Mouse (Mus musculus): ENCODE results near the gene Pik3r5. TPM values are rescaled to one million over a fixed set of nuclear protein-coding genes. Genes with fewer than 3 reads are reported as not detected.

Pik3r5 gene
- polyA plus RNA-seq, 1 experiment: 0.75 TPM

DNA sequence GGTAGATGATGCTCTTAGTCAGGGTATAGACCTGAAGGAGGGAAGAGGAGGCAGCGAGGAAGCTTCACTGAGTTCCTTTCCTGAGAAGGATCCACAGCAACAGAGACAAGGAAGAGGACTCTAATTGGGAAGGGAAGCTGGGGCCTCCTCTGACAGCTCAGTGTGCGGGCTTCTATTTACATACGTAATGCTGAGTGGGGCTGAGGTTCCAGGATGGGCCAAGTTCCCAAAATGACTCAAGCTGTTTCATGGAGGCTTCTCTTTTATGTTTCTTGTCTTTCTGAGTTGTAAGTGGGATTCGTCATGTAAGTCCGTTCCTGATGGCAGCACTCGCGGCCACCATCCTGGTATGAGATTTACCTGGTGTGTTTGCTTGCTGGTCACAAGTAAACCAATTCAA lies 43.8 kb downstream of the Pik3r5 start:
- H3K4me3 ChIP-seq (ENCODE audit: insufficient read depth, low read depth, low read length): no peak overlapping the region

DNA sequence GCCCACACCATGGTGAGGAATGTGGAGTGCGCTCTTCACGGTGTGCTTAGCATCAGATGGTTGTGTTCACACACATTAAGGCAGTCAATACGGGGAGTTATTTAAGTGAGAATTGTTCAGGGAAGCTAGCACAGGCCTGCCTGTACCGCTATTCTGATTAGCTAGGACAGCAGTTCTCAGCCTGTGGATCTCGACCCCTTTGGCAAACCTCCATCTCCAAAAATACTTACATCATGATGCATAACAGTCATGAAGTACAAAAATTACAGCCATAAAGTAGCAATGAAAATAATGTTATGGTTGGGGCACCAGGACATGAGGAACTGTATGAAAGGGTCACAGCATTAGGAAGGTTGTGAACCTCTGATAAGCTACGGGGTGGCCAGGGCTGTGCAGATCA lies 45.7 kb downstream of the Pik3r5 start:
- H3K4me3 ChIP-seq (ENCODE audit: insufficient read depth, low read depth, low read length): no peak overlapping the region
- H3K4me1 ChIP-seq (ENCODE audit: control insufficient read depth, insufficient read depth, insufficient read length, low read length): peaks cover 4% of the 10 kb centered on the region; the same call in 1 of the 2 replicates
- H3K27ac ChIP-seq (replicated peaks; ENCODE audit: low read depth, low read length): no peak overlapping the region

More for the DNA sequence above, 43.8 kb downstream of the Pik3r5 start:
- peaks cover 4% of the 10 kb centered on the region; the same call in 1 of the 2 replicates for H3K4me1 ChIP-seq (ENCODE audit: control insufficient read depth, insufficient read depth, insufficient read length, low read length)
- H3K27ac ChIP-seq (replicated peaks; ENCODE audit: low read depth, low read length): peak overlapping the region; percentile 12; the same call in 1 of the 2 replicates

DNA sequence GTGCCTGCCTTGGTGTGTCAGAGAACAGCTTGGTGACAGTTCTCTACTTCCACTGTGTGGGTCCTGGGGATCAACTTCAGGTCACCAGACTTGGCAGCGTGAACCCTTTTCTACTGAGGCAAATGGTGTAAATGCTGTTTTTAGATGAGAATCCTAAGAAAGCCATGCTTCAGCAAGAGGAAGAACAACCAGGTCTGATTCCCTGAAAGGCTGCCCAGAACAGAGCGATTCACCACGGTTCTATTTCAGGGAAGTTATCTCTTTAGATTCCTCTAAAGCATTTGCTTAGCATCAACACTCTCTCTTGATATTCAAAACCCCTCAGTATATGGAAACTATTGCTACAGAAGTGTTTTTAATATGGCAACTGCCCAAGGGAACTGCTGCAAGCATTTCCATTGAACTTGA lies 46.7 kb downstream of the Pik3r5 start:
- Histone ChIP-seq H3K4me1 (ENCODE audit: control insufficient read depth, insufficient read depth, insufficient read length, low read length) (peaks cover 4% of the 10 kb centered on the region; the same call in 1 of the 2 replicates), H3K27ac (replicated peaks; ENCODE audit: low read depth, low read length) (no peak overlapping the region), H3K4me3 (ENCODE audit: insufficient read depth, low read depth, low read length) (no peak overlapping the region)

DNA sequence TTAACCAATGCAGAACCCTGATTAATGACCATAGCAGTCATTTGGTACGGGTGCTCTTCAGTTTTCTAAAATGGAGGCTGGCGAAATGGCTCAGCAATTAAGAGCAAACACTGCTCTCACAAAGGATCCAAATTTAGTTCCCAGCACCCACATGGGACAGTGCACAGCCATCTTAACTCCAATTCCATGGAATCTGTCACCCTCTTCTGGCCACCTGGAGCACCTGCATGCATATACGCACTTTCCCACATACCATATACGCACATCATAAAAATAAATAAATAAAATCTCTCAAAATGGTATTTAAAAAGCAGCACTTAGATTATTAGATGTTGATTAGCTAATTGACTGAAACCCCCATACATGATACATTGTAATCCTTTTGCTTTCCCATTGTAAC lies 48.7 kb downstream of the Pik3r5 start:
- Histone ChIP-seq H3K4me3 (ENCODE audit: insufficient read depth, low read depth, low read length) (no peak overlapping the region), H3K4me1 (ENCODE audit: control insufficient read depth, insufficient read depth, insufficient read length, low read length) (no peaks in the 10 kb centered on the region)

DNA sequence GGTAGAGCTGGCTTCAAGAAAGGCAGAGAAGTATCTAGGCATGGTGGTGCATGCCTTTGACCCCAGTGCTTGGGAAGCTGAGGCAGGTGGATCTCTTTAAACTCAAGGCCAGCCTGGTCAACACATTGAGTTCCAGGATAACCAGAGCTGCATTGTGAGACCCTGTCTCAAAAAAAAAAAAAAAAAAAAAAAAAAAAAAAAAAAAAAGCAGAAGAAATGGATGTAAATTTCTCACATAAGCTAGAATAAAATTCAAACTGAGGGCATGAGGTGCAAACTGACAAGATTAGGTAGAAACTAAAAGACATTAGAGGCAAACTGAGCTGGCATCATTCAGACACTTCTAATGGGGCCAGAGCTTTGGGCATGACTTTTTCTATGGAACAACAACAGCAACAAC lies 50.1 kb downstream of the Pik3r5 start:
- no peak overlapping the region for H3K4me3 ChIP-seq (ENCODE audit: insufficient read depth, low read depth, low read length)
- H3K4me1 ChIP-seq (ENCODE audit: control insufficient read depth, insufficient read depth, insufficient read length, low read length): no peaks in the 10 kb centered on the region
- H3K27ac ChIP-seq (replicated peaks; ENCODE audit: low read depth, low read length): no peak overlapping the region

More for the DNA sequence above, 48.7 kb downstream of the Pik3r5 start:
- no peak overlapping the region for H3K27ac ChIP-seq (replicated peaks; ENCODE audit: low read depth, low read length)

DNA sequence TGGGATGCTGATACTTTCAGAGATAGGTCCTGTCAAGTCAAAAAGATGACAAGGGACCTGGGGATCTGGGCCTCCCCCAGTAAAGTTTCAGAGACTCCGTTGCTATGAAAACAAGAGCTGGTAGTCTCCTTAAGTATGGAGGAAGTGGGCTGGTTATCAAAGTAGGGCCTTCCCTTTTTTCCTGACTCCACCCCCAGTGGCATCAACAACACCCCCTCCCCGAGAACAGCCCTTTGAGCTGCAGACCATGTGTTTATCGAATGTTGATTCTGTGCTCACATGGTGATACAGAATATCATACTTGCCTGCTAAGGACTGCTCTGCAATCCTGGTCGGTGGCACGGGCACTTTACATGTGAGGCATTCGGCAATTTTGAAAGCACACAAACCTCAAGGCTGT lies 51.3 kb downstream of the Pik3r5 start:
- Histone ChIP-seq H3K4me3 (ENCODE audit: insufficient read depth, low read depth, low read length) (no peak overlapping the region), H3K27ac (replicated peaks; ENCODE audit: low read depth, low read length) (no peak overlapping the region), H3K4me1 (ENCODE audit: control insufficient read depth, insufficient read depth, insufficient read length, low read length) (no peaks in the 10 kb centered on the region)

DNA sequence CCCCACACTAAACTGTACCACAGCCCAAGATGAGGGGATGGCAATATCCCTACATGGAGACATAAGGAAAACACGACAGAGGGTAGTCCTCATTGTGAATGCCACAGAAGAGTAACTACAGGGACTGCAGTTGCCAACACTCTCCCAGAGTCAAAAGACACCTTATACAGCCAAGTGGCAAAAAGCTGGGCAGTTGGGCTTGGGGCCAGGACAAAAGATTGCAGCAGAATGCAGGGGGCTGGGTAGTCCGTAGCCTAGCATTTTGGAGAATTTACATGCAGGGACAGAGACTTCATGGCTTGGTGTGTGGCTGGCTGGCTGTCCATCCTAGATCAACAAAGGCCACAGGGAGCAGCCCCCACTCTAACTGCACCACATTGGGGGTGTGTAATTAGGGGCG lies 52.5 kb downstream of the Pik3r5 start:
- H3K4me1 ChIP-seq (ENCODE audit: control insufficient read depth, insufficient read depth, insufficient read length, low read length): no peaks in the 10 kb centered on the region
- H3K27ac ChIP-seq (replicated peaks; ENCODE audit: low read depth, low read length): no peak overlapping the region
- no peak overlapping the region for H3K4me3 ChIP-seq (ENCODE audit: insufficient read depth, low read depth, low read length)

DNA sequence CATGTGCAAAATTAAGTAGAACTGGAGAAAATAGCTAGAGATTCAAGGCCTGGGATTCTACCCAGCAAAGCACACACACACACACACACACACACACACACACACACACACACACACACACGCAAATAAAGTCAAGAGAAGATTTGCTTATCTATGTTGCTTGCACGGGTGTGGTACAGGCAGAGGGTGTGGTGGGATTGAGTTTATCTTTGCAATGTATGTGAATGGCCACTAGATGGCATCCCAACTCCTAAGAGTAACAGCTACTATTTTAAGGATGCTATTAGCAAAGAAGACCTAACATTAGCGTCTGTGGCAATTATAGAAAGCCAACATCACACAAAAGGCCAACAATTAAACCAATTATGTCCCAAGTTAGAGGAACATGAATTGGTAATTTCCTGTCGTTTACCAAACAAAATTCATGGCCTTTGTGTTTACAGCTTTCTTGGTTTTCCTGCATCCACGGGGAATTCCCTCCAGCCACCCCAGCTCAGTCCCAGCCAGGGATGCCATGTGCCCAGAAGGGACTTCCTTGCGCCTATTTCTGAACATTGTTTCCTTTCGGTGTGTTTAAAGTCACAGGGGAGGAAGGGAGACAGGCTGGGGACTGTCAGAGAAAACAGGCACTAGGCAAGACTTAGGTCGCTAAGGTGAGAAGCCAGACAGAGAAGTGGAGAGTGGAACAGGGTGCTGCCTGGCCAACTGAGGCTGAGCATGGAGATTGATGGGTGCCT lies 53.5 kb downstream of the Pik3r5 start:
- Histone ChIP-seq H3K4me1 (ENCODE audit: control insufficient read depth, insufficient read depth, insufficient read length, low read length) (no peaks in the 10 kb centered on the region), H3K4me3 (ENCODE audit: insufficient read depth, low read depth, low read length) (no peak overlapping the region), H3K27ac (replicated peaks; ENCODE audit: low read depth, low read length) (0 out of 2 replicates have a peak overlapping the region, but pooled peaks have one; percentile 43)

DNA sequence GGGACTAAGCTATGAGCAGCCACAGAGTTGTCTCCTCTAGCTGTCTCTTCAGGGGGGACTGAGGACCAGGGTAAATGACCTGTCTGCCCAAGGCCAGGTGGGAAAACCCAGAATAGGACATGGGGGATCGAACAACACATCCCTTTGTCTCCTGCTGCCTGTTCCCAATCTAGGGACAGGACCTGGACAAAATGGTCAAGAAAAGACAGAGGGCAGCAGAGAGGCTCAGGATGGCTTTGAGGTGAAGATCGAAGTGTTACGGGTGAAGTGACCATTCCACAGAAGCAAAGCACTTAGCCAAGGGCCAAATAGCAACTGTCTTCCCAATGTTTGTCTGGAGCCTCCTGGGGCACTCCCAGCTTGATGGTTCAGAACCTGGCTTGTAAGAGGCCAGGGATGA lies 54.2 kb downstream of the Pik3r5 start:
- Histone ChIP-seq H3K4me1 (ENCODE audit: control insufficient read depth, insufficient read depth, insufficient read length, low read length) (no peaks in the 10 kb centered on the region), H3K27ac (replicated peaks; ENCODE audit: low read depth, low read length) (0 out of 2 replicates have a peak overlapping the region, but pooled peaks have one; percentile 43), H3K4me3 (ENCODE audit: insufficient read depth, low read depth, low read length) (no peak overlapping the region)

DNA sequence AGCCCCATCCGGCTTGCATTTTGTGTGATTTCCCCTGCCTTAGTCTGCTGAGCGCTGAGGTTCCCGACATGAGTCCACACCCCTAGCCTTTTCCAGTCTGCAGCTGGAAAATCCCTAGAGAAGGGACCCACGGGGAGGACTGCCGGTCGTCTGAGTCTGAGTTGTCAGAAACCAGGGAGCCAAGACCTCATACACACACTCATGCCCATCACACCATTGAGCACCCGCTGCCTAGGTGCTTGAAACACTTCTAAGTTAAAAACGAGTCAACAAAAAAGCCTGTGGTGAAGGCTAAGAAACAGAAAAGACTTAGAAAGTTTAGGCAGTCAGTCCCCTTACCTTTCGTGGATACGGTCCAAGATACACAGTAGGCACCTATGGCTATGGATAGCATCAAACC lies 55.8 kb downstream of the Pik3r5 start:
- no peak overlapping the region for H3K27ac ChIP-seq (replicated peaks; ENCODE audit: low read depth, low read length)

DNA sequence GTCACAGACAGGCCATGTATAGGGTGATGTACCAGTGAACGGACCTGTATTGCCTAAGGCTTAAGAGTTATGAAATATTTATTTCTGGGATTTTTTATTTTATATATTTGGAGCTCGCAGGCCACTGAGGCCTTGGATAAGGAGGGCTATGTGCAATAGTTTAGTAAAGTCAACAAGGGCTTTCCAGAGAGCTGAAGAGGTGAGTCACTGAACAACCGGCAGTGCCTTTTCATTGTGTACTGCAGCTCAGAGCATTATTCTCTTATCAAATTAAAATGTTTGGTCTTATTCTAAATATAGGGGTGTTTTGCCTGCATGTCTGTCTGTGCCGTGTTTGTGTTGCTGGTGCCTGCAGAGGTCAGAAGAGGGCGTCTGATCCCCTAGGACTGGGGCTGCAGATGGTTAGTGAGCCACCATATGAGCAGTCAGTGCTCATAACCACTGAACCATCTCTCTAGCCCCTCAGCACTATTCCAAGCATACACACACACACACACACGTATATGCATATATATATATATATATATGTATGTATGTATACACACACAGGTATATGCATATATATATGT lies 56.4 kb downstream of the Pik3r5 start:
- no peaks in the 10 kb centered on the region for H3K4me1 ChIP-seq (ENCODE audit: control insufficient read depth, insufficient read depth, insufficient read length, low read length)
- no peak overlapping the region for H3K4me3 ChIP-seq (ENCODE audit: insufficient read depth, low read depth, low read length)
- H3K27ac ChIP-seq (replicated peaks; ENCODE audit: low read depth, low read length): no peak overlapping the region

More for the DNA sequence above, 55.8 kb downstream of the Pik3r5 start:
- H3K4me3 ChIP-seq (ENCODE audit: insufficient read depth, low read depth, low read length): no peak overlapping the region
- no peaks in the 10 kb centered on the region for H3K4me1 ChIP-seq (ENCODE audit: control insufficient read depth, insufficient read depth, insufficient read length, low read length)

DNA sequence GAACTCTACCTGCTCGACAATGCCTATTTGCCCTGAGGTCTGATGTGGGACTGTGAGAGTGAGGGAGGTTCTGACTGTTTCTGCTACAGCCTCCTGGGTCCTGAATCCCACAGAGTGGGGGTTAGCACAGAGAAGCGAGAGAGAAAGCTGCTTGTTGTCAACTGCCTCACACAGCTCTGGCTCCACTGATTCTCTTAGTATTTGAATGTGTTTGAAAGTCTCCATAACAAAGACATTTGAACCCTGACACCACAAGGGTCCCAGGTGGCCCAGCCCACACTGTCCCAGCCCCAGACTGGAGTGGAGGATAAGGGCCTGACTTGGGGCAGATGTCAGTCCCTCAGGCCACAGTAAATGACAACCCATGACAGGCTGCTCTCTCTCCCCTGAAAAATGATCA lies 57.3 kb downstream of the Pik3r5 start:
- Histone ChIP-seq H3K4me1 (ENCODE audit: control insufficient read depth, insufficient read depth, insufficient read length, low read length) (no peaks in the 10 kb centered on the region), H3K27ac (replicated peaks; ENCODE audit: low read depth, low read length) (no peak overlapping the region), H3K4me3 (ENCODE audit: insufficient read depth, low read depth, low read length) (no peak overlapping the region)

DNA sequence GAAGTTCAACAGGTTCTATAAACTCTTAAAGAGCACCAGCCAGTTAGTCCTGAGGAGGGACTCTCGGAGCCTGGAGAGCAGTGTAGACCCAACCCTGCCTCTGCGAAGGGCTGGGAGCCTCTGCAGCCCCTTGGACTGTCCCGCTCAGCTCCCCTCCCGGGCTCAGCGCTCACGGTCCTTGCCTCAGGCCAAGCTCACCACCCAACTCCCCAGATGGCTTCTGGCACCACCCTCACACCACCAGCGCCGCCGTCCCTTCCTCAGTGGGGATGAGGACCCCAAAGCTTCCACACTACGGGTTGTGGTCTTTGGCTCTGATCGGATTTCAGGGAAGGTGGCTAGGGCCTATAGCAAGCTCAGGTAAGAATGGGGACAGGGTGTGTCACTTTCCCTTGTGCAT lies 60.7 kb downstream of the Pik3r5 start:
- Histone ChIP-seq H3K27ac (replicated peaks; ENCODE audit: low read depth, low read length) (no peak overlapping the region), H3K4me1 (ENCODE audit: control insufficient read depth, insufficient read depth, insufficient read length, low read length) (no peaks in the 10 kb centered on the region; the same call in 1 of the 2 replicates), H3K4me3 (ENCODE audit: insufficient read depth, low read depth, low read length) (no peak overlapping the region)

DNA sequence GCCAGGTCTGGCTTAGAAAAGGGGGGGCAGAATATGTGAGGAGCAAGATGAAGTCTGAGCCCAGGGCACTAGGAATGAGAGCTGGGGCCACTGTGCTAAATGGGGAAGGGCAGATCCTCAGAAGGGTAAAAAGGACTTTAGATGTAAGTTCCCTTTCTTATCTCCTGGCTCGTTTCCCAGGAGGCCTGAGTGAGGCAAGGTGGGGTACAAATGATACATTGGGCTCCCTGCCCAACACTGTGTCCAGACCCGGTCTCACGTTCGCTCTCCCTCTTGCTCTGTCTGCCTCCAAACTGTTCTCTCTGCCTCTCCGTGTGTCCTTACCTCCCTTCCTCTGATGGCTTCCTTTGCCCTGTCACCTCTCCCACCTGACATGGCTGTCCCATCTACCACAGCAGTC lies 61.8 kb downstream of the Pik3r5 start:
- Histone ChIP-seq H3K4me1 (ENCODE audit: control insufficient read depth, insufficient read depth, insufficient read length, low read length) (no peaks in the 10 kb centered on the region; the same call in 1 of the 2 replicates), H3K27ac (replicated peaks; ENCODE audit: low read depth, low read length) (no peak overlapping the region), H3K4me3 (ENCODE audit: insufficient read depth, low read depth, low read length) (no peak overlapping the region)

DNA sequence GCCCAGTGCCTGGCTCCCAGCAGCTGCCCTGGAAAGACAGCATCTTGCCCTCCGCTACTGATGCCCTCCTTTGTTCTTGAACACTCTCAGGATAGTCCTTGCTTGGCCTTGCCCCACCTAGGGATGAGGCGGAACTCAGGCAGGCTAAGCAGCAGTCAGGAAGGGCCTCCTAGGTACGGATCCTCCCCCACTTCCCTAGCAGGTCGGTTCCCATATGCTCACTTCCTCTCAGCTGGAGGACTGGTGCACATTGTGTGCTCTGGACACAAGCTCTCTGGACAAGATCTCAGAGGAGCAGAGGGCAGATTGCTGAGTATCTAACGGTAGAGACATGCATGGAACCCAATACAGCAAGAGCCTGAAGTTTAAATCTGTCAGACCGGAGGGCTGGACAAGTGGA lies 65.2 kb downstream of the Pik3r5 start:
- Histone ChIP-seq H3K4me3 (ENCODE audit: insufficient read depth, low read depth, low read length) (no peak overlapping the region), H3K4me1 (ENCODE audit: control insufficient read depth, insufficient read depth, insufficient read length, low read length) (peaks cover 2% of the 10 kb centered on the region; the same call in 1 of the 2 replicates), H3K27ac (replicated peaks; ENCODE audit: low read depth, low read length) (no peak overlapping the region; the same call in 1 of the 2 replicates)

DNA sequence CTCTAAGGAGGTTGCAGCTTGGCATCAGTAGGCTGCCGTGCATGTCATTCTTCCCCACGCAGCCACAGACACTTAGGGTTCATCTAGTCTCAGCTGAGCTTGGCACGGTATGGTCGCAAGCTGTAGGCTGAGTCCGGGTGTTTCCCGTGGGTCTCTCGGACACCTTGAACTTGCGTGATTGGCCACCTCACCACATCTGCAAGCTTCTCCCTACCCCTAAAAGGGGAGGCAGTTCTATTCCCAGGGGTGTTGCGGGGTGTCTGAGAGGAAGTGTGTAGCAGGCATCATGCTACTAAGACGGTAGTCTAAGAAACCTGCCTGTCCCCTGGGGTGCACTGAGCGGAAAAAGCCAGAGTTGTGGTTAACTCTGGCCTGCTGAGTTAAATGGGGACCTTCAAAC lies 66.6 kb downstream of the Pik3r5 start:
- Histone ChIP-seq H3K4me1 (ENCODE audit: control insufficient read depth, insufficient read depth, insufficient read length, low read length) (peaks cover 7% of the 10 kb centered on the region; the same call in 1 of the 2 replicates), H3K27ac (replicated peaks; ENCODE audit: low read depth, low read length) (no peak overlapping the region), H3K4me3 (ENCODE audit: insufficient read depth, low read depth, low read length) (no peak overlapping the region)
